Mouse (Mus musculus) urinary bladder, postnatal 10 days (tissue): ENCODE results near the gene Mpst.
A peak's percentile ranks its signal among the peaks of the same experiment; 100 is the strongest.

ENCODE experiments used
- DNase-seq: peaks from one replicate; pipeline ENCODE4 v3.0.0; 2022; ENCODE audit warnings: low spot score

Gene Mpst

DNA sequence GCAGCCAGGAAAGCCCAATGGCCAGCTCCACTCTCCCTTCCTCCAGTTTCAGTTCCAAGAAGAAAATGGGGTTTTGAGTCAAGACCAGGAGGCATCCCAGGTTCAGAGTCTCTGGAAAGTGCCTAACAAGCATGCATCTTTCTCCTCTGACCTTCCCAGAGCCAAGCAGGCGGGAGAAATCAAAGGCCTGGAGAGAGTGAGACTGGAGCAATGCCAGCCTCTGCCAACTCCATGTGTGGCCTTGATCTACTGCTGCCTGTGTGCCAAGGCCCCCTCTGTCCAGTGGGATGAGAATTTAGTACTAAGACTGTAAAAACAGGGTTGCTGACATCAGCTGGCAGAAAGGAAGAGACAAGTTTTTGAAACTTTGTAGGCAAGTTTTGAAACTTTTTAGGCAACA lies 2.3 kb upstream of the Mpst start:
- no peak for DNase-seq

DNA sequence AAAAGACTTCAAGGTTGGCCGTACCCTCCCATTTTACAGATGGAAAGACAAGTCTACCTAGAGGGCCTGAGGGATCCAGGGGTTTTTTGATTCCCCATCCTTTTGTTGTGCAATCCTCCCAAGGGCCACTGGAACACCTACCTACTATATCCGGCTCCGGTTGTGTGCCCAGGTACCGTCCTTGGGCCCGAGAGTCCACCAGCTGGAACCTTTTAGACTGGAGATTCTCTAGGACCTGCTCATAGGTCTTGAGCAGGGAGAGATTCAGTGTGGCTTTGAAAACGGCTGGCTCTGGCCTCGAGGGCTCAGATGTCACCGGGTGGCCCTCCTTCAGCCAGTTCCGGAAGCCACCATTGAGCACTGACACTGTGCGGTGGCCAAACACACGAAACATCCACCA lies 1.1 kb upstream of the Mpst start:
- no peak for DNase-seq

DNA sequence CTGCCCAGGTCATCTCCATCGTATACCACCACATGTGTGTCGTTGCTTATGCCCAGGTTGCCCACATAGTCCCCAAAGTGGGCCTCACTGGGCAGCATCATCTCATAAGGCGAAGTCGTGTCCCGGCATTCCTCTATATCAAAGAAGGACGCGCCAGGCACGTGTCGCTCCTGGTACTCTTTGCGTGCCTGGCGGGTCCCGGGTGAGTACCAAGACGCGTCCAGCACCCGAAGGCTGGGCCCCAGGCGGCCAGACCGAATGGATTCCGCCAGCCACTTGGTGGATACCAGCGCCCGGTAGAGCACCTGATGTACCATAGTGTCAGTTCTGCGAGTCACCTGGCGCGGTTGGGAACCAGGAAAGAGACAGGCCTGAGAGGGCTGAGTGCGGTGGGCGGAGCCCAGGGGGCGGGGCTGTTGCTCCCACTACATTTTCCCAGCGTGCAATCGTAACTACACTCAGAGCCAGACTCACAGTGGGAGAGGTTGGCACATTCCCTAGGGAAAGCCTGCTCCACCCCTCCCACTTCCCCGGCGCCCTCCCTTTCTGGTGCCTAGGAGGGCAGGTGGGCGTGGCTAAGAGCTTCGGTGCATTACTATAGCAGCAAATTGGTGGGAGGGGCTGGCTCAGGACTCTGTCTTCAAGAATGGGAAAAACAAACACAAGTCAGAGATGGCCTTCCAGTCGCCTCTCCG lies 552 bp upstream of the Mpst start, which contains the start of gene Tst:
TSS of gene Tst (minus strand) at position 391 of the 695 bp plus-strand sequence.
- DNase-seq = peak; percentile 59

DNA sequence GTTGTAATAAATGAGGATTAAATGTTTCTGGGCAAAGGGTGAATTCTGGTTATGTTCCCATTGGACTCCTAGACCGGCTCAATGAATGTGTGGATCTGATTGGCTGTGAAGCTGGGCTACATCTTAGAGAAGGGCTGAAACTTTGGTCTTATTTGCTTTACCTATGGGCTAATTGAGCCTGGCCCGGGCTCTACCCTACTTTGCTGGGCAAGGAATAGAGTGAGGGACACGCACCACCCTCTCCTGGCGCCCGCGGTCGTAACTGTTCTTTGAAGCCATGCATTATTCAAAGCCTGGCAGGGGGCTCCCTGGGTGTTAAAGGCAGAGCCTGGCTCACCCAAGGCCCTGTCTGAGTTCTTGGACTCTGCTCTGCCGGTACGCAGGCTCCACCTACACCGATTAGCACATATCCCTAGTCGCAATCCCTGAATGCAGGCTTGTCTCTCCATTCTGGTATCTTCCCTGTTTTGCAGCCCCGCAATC lies 3.4 kb downstream of the Mpst start:
- DNase-seq = no peak

DNA sequence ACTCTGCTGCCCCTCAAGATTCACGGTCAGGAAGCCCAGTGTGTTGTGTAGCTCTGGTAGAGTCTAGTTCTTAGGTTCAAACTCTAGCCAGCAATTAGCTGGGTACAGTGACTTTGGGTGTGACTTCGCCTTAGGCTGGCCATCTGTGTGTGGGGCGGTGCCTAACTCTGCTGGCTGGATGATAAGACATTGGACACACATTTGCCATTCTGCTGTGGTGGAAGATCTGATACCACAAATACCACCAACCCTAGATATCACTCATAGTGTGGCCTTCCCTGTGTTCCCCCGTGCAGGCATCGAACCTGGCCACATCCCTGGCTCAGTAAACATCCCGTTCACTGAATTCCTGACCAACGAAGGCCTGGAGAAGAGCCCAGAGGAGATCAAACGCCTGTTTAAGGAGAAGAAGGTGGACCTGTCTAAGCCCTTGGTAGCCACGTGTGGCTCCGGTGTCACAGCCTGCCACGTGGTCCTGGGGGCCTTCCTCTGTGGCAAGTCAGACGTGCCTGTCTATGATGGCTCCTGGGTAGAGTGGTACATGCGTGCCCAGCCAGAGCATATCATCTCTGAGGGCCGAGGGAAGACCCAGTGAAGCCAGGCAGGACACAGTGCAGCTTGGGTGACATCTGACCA lies 7.0 kb downstream of the Mpst start:
- no peak for DNase-seq

DNA sequence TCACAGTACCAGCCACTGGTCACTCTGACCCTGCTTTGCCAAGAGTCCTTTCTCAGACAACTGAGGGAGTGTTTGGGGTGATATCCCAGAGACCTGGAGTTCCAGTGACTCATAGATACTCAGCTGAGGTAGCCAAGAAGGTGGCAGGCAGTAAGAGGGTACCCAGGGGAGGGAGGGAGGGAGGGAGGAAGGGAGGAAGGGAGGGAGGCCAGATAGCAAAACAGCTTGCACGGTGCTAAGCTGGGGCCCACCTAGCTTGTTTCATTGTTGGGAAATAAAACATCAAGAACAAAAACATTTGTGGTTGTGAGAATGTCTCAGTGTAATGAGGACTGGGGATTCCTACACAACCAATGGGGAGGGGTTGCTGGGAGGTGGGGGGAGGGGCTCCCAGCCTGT lies 7.5 kb downstream of the Mpst start:
- no peak for DNase-seq

DNA sequence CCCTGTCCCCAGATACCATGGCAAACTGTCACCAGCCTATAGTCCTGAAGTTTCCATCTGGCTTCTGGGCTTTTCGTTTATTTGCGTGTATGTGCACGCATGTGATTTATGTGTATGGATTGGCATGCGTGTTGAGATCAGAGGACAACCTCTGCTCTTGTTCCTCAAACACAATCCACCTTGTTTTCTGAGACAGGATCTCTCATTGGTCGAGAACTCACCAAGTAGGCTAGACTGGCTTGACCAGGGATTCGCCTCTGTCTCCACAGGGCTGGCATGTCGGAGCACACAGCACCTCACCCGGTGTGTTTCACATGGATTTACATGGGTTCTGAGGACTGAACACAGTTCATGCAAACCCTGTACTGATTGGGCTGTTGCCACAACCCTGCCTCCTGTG lies 7.9 kb downstream of the Mpst start:
- DNase-seq = no peak

DNA sequence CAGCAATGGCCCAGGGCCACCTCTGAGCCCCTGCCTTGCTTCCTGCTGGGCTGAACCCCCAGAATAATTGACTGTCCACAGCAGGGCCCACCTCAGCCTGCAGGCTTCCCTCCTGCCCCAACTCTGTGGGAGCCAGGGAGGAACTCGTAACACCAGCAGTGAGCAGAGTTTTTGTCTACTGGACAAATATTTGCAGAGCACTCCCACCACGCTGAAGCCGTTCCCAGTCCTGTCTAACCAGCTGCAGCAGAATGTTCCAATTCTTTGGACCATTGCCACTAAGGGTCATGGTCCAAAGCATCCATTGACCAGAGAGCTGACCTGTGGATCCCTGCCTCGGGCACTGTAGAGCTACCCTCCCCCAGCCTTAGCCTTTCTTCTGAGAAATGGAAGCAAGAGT lies 10.7 kb downstream of the Mpst start:
- DNase-seq = no peak

DNA sequence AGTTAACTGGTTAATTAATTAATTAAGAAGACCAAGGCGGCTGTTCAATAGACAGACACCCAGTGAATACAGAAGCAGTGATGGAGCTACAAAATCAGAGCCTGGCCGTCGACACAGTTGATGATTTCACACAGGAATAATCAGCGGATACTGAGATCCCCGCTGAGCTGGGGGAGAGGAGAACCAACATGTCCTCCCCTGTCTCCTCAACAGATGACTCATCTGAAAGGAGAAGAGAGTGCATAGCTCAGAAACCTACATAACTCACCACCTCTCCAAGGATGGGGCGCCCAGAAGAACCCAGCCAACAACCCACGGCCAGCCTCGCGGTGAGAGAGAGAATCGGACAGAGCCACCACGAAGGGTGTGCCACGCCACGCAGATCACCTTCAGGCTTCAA lies 14.2 kb downstream of the Mpst start:
- no peak for DNase-seq

DNA sequence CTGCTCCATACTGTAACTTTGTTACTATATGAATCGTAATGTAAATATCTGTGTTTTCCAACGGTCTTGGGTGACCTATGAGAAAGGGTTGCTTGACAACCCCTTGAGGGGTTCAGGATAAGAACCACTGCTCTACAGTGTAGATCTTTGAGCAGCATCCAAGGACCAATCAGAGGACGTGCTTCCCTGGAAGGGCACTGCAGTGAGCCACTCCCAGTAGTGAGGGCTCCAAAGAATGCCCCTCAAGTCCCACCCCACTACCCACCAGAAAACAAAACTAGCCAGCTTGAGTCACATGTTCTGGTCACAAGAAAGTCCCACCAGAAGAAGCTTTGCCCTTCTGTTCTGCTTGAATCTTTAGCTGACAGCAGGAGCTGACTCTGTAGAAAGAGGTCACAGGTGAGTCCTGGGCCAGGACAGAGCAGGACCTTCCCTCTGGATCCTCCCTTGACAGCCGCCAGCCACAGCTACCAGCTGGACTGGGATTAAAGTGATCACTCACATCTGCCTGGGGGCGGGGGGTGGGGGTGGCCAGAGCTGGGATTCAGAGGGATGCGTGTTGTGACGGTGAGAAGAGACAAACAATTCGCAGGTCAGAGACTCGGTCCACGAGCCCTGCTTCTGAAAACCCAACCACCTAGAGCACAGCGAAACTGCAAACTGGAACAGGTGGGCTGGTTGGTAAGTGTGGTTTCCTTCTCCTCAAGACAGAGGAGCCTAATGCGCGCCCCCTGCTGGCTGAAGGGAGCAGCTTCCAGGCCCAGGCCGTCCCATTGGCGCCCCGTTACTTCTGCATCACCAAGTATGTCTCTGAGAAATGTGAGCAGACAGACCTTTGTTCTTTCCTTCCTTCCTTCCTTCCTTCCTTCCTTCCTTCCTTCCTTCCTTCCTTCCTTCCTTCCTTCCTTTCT lies 16.1 kb downstream of the Mpst start:
- DNase-seq = peak; percentile 65

DNA sequence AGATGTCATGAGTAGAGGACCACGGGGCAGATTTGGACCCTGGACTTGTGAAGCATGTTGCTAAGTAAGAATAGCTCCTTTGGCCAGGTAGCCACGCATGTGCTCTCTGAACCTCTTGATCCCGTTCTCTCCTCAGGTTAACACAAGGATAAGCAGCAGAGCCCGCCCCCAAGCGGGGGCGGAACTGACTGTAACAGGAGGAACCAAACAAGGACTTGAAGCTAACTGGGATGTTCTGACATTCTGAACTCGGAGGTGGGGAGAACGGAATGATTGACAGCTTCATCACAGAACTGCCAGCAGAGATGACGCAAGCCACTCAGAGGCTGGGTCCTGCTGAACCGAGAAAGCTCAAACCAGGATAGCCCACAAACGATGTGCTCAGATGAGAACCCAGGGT lies 18.3 kb downstream of the Mpst start:
- no peak for DNase-seq

DNA sequence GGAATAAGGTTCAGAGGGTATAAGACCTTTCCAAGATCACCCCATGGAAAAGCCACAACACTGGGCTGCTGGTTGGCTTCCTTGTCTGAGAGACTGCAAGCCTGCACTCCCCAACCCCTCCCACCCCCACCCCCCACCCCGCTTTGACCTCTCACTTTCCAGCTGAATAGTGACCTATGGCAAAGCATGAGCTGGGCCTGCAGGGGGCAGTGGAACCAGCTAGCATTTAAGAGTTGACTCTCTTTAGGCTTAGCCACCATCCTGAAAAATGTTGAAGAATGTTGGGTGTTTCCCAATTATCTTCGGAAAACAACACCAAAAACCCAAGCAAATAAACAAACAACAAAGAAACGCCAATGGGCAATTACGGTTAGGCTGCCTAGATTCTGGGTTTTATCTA lies 19.0 kb downstream of the Mpst start:
- no peak for DNase-seq

DNA sequence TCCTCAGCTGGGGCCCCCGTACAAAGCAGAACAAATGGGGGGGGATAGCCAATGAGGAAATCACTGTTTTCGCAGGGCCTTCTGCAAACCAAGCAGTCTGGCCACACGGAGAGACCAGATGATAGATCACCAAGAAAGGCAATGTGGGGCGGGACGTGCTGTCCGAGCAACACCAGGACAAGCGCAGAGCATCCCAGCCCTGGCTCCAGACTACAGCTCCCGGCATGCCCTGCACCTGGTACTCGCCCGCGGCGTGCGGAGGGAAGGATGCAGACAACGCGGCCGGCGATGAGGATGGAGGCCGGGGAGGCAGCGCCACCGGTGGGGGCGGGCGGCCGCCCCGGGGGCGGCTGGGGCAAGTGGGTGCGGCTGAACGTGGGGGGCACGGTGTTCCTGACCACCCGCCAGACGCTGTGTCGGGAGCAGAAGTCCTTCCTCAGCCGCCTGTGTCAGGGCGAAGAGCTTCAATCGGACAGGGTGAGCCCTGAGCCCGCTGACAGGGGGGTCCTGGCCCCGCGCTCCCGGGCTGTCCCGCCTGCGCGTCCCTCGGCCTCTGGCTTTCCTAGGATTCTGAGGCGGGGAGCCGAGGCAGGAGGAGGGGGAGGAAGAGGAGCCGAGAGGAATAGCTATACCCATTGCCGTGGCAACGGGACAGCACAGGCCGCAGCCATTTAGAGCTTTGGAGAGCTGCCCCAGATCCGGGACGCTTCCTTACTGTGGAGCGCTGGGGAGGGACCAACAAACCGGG lies 22.3 kb downstream of the Mpst start, which contains the start of gene Kctd17:
TSS of gene Kctd17 (plus strand) at position 174 of the 748 bp plus-strand sequence.
- peak; percentile 57 for DNase-seq

DNA sequence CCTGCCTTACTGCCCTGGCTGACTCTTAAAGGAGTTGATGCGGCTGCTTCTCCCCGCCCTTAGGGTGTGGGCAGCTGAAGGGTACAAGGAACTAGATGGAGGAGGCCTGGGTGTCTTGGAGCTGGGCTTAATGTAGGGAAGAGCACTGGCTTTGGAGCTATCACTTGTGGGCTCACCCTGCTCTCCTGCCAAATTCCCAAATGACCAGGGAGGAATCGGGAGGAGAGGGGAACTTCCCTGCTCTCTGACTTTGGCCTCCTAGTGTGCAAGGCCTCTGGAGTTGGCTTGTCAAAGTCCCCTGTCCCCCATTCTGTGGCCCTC lies 22.9 kb downstream of the Mpst start:
- DNase-seq = no peak

DNA sequence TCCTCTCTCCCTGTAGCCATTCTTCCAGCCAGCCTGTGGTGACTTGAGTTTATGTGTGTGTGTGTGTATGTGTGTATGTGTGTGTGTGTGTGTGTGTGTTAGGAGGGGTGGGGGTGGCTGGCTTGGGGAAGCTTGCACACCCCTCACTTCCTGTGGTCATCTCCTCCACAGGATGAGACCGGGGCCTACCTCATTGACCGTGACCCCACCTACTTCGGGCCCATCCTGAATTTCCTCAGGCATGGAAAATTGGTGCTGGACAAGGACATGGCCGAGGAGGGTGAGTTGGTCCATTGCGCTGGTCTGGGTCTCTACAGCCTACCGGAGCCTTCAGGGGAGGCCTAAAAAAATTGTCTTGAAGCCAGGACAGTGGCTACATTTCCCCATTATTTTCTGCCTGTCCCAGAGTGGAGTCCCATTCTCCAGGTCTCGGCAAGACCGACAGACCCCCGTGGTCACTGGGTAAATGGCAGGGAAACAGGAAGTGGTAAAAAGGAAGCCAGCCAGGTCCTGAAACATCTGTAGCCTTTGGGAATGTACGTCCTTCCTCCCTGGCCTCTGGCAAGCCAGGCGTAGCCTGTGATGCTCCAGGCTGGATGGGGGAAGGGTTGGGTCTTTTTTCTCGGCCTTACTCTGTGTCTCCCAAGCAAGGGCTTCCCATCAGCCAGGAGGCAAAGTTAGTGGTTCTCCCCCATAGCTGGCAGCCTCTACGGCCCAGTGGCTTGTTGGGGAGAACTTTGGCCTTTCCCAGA lies 23.8 kb downstream of the Mpst start:
- DNase-seq = no peak

DNA sequence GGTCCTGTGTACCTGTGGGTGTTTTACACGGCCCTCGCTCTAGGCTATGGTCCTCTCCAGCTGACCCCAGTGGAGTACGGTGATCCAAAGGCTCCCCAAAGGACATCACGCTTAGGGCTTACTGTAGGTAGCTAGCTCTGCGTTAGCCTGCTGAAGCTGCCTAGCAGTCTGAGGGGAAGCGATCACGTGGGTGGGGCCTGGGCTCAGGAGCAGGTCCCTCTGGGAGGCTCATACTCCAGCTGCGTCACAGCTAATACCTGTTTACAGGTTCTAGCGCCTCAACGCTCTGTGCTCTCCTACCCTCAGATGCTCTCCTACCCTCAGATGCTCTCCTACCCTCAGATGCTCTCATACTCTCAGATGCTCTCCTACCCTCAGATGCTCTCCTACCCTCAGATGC lies 24.7 kb downstream of the Mpst start:
- DNase-seq = no peak

DNA sequence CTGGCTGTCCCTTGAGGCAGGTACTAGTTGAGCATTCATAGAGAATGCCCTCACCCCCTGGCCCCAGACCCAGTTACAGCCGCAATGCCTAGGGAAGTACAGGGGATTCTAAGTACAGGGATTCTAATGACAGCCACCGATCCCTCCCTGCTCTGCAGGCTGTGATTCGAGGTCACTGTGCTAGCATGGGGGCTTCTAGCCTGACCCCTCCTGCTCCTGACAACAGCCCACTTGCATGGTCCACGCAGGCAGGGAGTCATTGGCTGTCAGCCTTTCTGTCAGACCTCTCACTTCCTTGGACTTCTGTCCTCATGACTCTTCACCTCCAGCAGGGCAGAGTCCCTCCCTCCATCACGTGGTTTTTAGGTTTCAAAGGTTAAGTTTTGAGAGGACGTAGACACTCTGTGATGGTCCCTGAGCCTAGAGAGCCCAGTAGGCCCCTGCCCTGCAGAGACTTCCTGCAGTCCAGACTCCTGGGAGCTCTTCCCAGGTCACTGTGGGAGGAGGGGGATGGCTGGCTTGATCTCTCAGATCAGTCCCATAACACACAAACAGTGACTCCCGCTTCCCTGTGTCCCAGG lies 25.4 kb downstream of the Mpst start:
- no peak for DNase-seq

DNA sequence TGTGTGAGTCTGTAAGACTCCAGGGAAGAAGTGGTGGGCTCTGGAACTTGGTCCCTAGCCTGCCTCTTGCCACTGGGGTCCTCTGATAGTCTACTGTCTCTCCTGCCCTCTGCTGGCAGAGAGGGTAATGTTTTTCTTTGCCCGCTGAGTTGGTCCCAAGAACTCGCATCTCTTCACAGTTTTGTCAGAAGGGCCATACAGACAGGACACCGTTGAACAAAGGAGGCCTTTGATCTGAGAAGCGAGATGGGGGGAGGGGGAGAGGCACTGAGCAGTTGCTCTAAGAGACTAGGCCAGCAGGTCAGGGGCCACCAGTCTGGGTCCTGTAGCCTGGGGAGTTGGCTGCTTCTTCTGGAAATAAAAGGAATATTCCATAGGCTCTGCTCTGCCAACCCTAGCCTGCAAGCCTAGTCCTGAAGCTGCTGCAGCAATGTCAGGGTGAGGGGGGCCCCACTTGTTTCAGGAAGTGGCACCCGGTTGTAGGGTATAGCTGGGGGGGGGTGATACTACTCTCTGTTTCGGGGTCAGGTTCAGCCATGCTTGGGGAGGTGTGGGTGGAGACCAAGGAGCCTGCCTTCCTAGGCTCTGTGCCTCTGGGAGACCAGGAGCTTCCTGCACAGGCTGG lies 28.8 kb downstream of the Mpst start:
- DNase-seq = no peak

DNA sequence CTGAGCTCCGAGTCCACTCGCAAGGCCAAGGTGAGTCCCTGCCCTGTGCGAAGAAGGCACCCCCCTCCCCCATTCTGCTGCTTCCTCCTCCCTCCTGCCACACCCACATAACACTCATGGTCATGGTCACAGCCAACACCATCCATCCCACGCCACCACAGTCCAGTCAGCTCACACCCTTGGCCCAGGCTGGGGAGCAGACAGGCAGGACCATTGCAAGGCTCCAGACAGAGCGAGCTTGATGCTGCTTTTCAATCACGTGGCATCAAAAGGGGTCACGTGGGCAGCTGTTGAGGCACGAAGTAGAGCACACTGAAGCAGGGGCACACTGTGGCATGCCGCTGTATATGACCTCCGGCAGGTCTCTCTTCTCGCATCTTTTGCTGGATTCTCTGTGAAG lies 29.5 kb downstream of the Mpst start:
- DNase-seq = no peak

DNA sequence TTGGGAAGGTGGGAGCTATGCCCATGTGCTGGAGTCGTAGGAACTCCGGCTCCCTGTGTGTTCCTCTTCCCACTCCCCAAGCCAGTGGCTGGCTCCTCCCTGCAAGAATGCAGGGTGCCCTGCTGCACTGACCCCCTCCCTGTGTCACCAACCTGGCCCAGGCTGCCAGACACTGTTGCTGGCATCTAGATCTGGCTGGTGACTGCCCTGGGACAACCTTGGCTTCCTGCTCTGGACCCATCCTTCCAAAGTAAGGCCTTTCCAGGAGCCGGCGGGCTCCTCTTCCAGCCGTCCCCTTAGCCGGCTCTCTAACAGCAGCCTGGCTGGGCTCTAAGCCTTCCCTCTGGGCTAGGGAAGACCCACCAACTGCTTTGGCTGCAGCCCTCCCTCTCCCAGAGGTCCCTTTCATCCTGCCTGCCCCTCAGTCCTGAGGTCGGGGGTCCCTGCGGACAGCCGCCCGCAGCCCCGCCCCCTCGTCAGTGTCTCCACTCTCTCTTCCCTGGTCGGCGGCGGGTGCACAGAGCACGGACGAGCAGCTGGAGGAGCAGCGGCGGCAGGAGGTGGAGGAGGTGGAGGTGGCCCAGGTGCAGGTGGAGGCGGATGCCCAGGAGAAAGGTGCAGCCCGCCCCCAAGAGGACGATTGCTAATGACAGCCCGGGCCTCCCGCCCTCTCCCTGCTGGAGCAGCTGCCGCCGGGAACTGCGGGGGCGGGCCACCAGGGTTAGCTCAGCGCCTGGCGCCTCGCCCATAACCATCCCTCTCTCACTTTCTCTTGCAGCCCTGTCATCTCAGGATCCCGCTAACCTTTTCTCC lies 30.4 kb downstream of the Mpst start:
- peak; percentile 54 for DNase-seq
